Mouse (Mus musculus) midbrain, embryonic 16.5 days (tissue): ENCODE data around the gene Colq. TPM values are rescaled to one million over a fixed set of nuclear protein-coding genes. Genes with fewer than 3 reads are reported as not detected.

Experiments
- ATAC-seq: fragments of 200-750 bp; cut with Nextera tagmentation; 2 replicates; pipeline ENCODE4 v1.8.0; 2017; ENCODE audit warnings: moderate TSS enrichment
- H3K27ac ChIP-seq: fragments of 300-500 bp; sonication (generic); 2 replicates; pipeline ENCODE4 v1.5.1; 2014; ENCODE audit warnings: mild to moderate bottlenecking, low read length, mixed read lengths
- H3K27me3 ChIP-seq: fragments of 300-500 bp; sonication (generic); 2 replicates; pipeline ENCODE4 v1.6.1; 2014; ENCODE audit warnings: low read depth, low read length, mixed read lengths; ENCODE audit not compliant: control insufficient read depth, insufficient read depth
- H3K36me3 ChIP-seq: fragments of 300-500 bp; sonication (generic); 2 replicates; pipeline ENCODE4 v1.6.1; 2014; ENCODE audit warnings: mild to moderate bottlenecking, low read length, moderate library complexity, mixed read lengths; ENCODE audit not compliant: control insufficient read depth, insufficient read depth
- H3K4me1 ChIP-seq: fragments of 300-500 bp; sonication (generic); 2 replicates; pipeline ENCODE4 v1.6.1; 2014; ENCODE audit warnings: mild to moderate bottlenecking, low read length, mixed read lengths; ENCODE audit not compliant: control insufficient read depth, insufficient read depth
- H3K4me2 ChIP-seq: fragments of 300-500 bp; sonication (generic); 2 replicates; pipeline ENCODE4 v1.6.1; 2014; ENCODE audit warnings: mild to moderate bottlenecking, low read length, mixed read lengths
- H3K4me3 ChIP-seq: fragments of 300-500 bp; sonication (generic); 2 replicates; pipeline ENCODE4 v1.5.1; 2014; ENCODE audit warnings: low read depth, mild to moderate bottlenecking, low read length, moderate library complexity, mixed read lengths
- H3K9ac ChIP-seq: fragments of 300-500 bp; sonication (generic); 2 replicates; pipeline ENCODE4 v1.6.1; 2014; ENCODE audit warnings: low read depth, low read length, mixed read lengths
- H3K9me3 ChIP-seq: fragments of 300-500 bp; sonication (generic); replicated peaks from 2 replicates; pipeline ENCODE4 v1.6.1; 2014; ENCODE audit warnings: mild to moderate bottlenecking, low read length, mixed read lengths; ENCODE audit not compliant: control insufficient read depth, poor library complexity, severe bottlenecking
- WGBS: fragments of 180-500 bp; shearing (Covaris S2); extraction: QIAGEN DNeasy Blood & Tissue Kit; methylation state at CpG from one replicate; pipeline ENCODE4 v1.1.7; 2014; 5-methylcytosine and 5-hydroxymethylcytosine counted together
- polyA plus RNA-seq: library from polyadenylated mRNA; unstranded; fragments of >200 nt; fragmentation: Nextera tagmentation; extraction: Ambion mirVana; gene quantifications from 2 replicates; pipeline ENCODE4 v1.2.1, GENCODE M21; 2015

Colq gene
- polyA plus RNA-seq, 1 experiment from 2014 or later: not detected

GRCm38 (mm10) chr14:31569151-31569631 is 22.0 kb downstream of the Colq start:
- Histone ChIP-seq H3K4me3 (no peak overlapping the region), H3K36me3 (no peaks in the 10 kb centered on the region), H3K27ac (no peak overlapping the region), H3K9me3 (no peaks in the 10 kb centered on the region), H3K9ac (no peak overlapping the region), H3K4me2 (no peak overlapping the region), H3K27me3 (no peaks in the 10 kb centered on the region), H3K4me1 (no peaks in the 10 kb centered on the region)
- 60% methylated on average over 7 of the region's 7 CpGs for whole genome bisulfite sequencing
- no peak for ATAC-seq

GRCm38 (mm10) chr14:31565478-31566212 is 25.5 kb downstream of the Colq start:
- H3K9me3 ChIP-seq: no peaks in the 10 kb centered on the region
- H3K27me3 ChIP-seq: no peaks in the 10 kb centered on the region
- H3K36me3 ChIP-seq: no peaks in the 10 kb centered on the region
- H3K27ac ChIP-seq: no peak overlapping the region
- no peak overlapping the region for H3K4me3 ChIP-seq
- H3K9ac ChIP-seq: no peak overlapping the region
- ATAC-seq: no peak
- no peaks in the 10 kb centered on the region for H3K4me1 ChIP-seq
- H3K4me2 ChIP-seq: no peak overlapping the region
- WGBS: 81% methylated on average over 9 of the region's 9 CpGs

DNA sequence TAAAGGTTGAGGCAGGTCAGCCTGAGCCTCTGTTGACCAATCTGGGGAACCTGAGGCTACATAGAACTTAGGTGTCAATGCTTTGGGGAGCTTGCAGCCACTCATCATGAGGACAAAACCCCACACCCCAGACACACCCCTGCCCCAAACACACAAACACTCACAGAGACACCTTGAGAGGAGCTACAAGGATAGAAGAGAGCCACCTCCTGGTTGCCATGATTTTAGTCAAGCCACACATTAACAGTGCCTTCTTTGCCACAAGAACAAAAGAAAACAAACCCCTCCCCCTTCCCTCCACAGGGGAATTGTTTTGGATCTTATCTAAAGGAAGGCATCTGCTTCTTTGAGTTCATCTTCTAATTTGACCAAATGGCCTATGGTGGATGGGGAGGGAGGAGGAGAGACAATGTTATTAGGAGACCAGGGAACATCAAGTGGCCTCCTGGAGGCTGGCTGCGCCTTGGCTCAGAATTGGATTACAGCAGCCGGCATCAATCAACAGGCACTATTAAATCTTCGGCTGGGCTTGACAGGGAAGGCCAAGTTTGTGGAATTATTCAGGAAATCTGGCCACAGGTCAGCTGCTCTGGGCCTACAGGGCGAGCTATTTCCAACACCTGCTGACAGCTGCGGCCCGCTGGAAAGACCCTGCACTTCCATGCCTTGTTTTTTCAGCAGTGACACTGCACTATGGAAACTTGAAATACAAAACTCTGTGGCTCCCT is 26.5 kb downstream of the Colq start:
- Histone ChIP-seq H3K9me3 (no peaks in the 10 kb centered on the region), H3K4me1 (no peaks in the 10 kb centered on the region), H3K36me3 (no peaks in the 10 kb centered on the region), H3K27me3 (no peaks in the 10 kb centered on the region), H3K9ac (no peak overlapping the region), H3K4me3 (no peak overlapping the region), H3K4me2 (no peak overlapping the region), H3K27ac (no peak overlapping the region)
- WGBS: 33% methylated on average over 6 of the region's 6 CpGs
- no peak for ATAC-seq

GRCm38 (mm10) chr14:31560886-31561285 is 30.3 kb downstream of the Colq start:
- Histone ChIP-seq H3K4me2 (no peak overlapping the region), H3K9ac (no peak overlapping the region), H3K4me1 (no peaks in the 10 kb centered on the region), H3K36me3 (no peaks in the 10 kb centered on the region), H3K27ac (no peak overlapping the region), H3K27me3 (no peaks in the 10 kb centered on the region), H3K4me3 (no peak overlapping the region), H3K9me3 (no peaks in the 10 kb centered on the region)
- WGBS: 70% methylated on average over 5 of the region's 5 CpGs
- ATAC-seq: no peak

DNA sequence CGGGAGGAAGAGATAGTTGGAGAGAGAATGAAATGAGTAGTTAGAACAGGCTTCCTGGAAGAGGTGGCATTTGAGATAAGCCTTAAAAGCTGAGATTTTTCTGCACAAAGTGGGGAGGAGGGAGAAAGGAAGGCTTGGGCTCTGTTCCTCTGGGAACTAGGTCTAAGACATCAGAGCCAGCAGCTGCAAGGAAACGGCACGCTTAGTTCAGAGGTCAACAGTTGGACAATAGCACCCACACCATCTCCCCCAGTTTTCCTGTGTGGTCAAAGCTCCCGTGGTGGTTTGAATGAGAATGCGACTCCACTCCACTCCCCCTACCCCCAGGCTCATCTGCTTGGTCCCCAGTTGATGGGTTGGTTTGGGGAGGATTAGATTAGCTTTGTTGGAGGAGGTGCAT is 31.9 kb downstream of the Colq start:
- Histone ChIP-seq H3K9ac (no peak overlapping the region), H3K4me2 (no peak overlapping the region), H3K27ac (no peak overlapping the region), H3K4me1 (no peaks in the 10 kb centered on the region), H3K27me3 (no peaks in the 10 kb centered on the region), H3K4me3 (no peak overlapping the region), H3K9me3 (no peaks in the 10 kb centered on the region), H3K36me3 (no peaks in the 10 kb centered on the region)
- ATAC-seq: no peak
- WGBS: 60% methylated on average over 5 of the region's 5 CpGs

GRCm38 (mm10) chr14:31557784-31558183 is 33.4 kb downstream of the Colq start:
- H3K9ac ChIP-seq: no peak overlapping the region
- H3K27me3 ChIP-seq: no peaks in the 10 kb centered on the region
- H3K4me1 ChIP-seq: no peaks in the 10 kb centered on the region
- H3K4me3 ChIP-seq: no peak overlapping the region
- 77% methylated on average over 9 of the region's 9 CpGs for WGBS
- H3K9me3 ChIP-seq: no peaks in the 10 kb centered on the region
- no peak for ATAC-seq
- H3K36me3 ChIP-seq: no peaks in the 10 kb centered on the region
- no peak overlapping the region for H3K27ac ChIP-seq
- H3K4me2 ChIP-seq: no peak overlapping the region

DNA sequence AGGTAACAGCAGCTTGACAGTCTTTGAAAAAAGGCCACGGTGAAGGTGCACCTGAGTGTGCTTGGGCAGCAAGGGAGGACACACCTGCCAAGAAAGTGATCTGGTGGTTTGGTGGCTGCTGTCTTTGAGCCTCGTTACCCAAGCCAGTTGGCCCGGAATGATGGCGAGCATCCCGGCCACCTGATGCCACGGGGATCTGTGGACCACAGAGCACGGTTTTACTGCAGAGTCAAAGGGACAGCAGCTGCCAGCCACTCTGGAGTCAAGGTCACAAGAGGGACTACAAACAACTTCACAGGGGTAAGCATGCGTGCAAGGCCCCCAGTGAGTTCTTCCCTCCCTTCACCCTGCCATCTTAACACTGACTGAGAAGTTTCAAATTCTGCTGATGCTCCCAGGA is 33.9 kb downstream of the Colq start:
- no peak for ATAC-seq
- Histone ChIP-seq H3K4me1 (no peaks in the 10 kb centered on the region), H3K9me3 (no peaks in the 10 kb centered on the region), H3K36me3 (no peaks in the 10 kb centered on the region), H3K9ac (no peak overlapping the region), H3K27me3 (no peaks in the 10 kb centered on the region), H3K4me2 (no peak overlapping the region), H3K27ac (no peak overlapping the region), H3K4me3 (no peak overlapping the region)
- 80% methylated on average over 8 of the region's 8 CpGs for WGBS

DNA sequence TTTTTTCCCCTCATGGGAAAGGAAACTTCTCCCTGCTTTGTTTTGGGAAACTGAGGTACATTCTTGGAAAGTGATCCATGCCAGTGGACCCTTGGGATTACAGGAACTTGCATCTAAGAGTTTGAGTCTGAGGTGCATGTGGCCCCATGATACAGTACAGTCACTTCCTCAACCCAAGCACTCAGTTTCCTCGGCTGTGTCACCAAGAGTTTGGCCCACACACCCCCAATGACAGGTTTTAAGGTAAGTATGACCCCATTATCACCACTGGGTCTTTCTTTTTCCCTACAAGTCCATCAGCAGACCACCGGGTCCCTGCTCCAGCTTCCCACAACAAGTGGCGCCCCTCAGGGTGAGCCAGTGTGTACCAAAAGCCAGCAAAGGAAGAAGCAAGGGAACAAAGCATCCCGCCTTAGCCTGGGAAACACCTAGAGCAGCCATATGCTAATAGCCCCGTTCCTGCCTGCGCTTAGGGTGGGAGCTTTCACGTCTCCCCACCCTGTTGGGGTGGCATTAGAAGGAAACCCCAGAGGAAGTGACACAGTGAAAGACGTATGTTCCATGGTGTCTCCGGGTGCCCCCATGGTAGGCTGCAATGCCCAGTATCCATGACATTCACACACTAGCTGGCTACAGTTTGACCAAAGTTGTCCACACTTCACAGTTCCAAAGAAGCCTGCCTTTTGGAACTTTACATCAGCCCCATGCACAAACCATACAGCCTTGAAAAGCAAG is 34.5 kb downstream of the Colq start:
- no peak overlapping the region for H3K4me3 ChIP-seq

More for the DNA sequence above, 34.5 kb downstream of the Colq start:
- Histone ChIP-seq H3K4me2 (no peak overlapping the region), H3K9ac (no peak overlapping the region), H3K9me3 (no peaks in the 10 kb centered on the region), H3K36me3 (no peaks in the 10 kb centered on the region), H3K27ac (no peak overlapping the region), H3K4me1 (no peaks in the 10 kb centered on the region), H3K27me3 (no peaks in the 10 kb centered on the region)
- no peak for ATAC-seq
- WGBS: 84% methylated on average over 9 of the region's 9 CpGs
